Mouse (Mus musculus): Measurements from ENCODE around the gene Rftn2.

The Rftn2 gene

DNA sequence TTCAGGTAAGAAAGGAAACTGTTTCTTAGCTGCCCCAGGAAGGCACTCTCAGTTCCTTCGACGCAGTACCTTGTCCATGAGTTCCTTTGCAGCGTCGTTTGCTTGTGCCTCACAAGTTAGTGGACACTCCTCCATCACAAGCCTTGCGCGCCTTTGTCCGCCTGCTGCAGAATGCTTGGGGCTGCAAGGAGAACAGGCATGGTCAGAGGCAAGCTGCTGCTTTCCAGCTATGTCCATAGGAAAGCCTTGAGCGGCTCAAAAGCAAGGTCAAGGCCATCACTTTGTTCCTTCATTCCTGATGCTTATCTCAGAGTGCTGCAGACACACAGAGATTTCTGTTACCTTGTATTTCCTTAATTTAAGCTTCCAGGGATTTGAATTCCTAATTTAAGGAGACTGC lies 15.5 kb downstream of the Rftn2 start:
- no peak for DNase-seq (ENCODE audit: extremely low spot score)

DNA sequence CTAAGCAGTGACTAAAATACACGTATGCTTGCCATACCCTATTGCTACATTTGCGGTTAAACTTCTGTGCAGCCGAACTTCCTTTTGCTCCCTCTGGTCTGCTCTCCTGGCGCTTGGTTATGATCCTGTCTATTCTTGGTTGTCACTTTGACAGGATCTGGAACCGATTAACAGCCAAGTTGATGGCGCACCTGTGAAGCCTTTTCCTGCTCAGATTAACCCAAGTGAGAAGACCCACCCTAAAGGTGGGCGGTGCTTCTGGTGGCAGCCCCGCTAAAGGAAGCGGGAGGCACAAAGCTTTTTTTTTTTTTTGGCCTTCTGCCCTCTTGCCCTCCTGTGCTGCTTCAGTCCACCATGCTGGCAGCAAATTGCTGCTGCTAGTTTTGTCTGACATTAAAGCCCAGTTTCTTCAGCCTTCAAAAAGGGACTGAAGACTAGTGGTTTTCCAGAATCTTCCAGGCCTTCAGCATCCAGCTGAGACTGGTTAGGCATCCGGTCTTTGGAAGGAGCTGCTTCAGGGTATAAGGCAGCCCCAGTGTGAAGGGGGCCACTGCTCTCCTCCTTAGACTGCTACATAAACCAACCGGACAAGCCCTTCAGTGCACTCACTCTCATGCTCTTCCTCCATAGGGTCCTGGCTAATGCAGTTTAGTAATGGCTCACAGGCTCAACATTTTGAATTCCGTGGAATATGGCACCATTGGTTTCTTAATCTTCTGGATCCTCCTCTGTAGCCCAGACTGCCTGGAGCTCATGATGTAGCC lies 16.2 kb downstream of the Rftn2 start:
- DNase-seq (ENCODE audit: extremely low spot score), result no peak

DNA sequence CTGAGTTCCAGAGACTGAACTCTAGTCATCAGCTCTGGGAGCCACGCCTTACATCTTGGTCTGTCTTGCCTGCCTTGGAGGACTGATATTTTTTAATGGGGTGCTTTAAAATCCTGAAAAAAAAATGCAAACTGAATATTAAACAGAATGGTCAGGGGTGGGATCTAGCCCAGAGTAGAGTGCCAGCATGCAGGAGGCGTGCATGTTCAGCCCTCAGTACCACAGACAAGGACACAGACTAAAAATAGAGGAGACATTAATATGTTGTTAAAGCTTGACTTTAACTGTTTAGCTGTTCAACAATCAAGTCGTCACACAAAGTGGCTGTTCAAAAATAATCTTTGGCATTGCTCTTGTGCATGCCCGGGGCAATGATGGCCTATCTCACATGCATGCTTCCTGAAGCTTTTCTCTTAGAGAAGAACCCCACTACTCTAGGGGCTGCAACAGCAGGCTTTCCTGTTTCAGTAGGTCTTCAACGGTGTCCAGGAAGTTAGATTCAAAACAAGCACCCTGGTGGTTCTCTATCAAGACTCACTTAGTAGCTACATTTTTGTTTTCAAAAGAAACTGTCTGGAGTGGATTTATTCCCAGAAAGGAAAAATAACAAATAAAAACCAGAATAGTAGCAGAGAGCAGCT lies 18.0 kb downstream of the Rftn2 start:
- no peak for DNase-seq (ENCODE audit: extremely low spot score)

DNA sequence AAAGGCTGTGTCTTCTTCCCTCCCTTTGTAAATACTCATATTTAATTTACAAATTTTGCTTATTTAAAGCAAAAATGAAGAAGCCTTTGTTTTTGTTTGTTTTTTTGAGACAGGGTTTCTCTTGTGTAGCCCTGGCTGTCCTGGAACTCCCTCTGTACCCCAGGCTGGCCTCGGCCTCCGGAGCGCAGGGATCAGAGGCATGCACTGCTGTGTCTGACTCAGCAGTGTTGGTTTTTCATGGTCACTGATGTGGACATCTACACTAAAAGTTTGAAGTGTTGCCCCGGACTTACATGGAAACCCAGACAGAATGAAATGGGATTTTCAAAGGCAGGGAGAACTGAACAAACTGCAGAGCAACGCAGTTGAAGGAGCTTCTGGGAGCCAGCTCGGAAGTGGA lies 19.0 kb downstream of the Rftn2 start:
- DNase-seq (ENCODE audit: extremely low spot score), result no peak

DNA sequence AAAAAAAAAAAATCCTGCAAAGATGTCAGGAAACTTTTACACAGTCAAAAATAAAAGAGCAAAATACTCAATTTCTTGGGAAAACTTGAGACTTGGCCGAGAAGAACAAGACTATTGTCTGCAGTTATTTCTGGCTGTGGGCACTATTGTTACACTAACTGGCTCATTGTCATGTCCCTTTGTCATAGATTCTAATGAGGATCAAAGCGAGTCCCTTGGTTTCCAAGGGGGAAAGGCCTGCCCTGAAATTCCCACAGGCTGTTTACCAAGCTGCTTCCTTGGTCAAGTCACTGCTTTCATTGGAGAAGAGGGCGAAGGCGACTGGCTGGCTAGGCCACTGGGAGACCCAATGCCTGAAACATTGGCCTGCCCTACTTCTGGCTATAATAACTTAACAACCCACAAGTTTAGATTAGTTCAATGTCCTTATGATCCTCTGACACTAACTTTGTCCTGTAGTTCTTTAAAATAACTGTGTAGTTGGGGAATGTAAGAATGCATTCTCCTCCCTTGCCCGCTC lies 20.7 kb downstream of the Rftn2 start:
- DNase-seq (ENCODE audit: extremely low spot score), result no peak

DNA sequence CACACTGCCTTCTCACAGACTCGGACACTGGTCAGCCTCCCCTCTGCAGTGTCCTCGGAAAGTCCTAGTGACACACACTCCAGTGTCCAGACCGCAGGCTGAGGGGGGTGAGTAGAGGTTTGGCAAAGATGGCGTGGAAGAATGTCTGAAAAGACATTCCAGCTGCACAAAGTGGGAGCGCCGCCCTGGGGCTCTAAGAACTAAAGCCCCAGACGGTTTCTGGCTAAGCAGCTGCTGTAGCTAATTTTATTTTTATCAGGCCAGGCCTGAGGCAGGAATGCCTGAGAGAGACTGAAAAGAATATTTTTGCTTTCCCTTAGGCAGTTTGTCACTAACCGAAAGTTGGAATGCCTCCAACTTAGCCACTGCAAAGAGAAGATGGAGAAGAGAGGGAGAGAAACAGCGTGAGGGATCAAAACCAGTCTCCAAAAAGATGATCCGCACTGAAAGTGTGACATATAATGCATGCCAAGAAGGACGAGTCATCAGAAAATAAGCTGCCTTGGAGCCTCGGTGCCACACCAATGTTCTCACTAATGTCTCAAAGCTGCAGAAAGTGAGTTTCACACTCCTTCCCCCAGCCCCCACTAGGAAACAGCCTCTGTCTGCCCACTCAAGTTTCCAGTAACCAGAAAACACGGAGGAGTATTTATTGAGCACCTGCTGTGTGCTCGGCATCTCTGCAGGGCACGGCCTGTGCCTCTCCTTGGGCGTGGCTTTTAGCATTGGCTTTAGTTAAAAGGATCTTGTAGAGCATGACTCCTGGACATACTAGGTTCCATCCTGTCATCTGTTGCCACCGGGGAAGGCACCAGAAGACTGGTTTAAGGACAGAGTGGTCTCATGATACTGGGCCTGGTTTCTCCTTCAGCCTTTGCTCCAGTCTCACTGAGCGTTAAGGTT lies 24.5 kb downstream of the Rftn2 start:
- DNase-seq (ENCODE audit: extremely low spot score), result no peak

DNA sequence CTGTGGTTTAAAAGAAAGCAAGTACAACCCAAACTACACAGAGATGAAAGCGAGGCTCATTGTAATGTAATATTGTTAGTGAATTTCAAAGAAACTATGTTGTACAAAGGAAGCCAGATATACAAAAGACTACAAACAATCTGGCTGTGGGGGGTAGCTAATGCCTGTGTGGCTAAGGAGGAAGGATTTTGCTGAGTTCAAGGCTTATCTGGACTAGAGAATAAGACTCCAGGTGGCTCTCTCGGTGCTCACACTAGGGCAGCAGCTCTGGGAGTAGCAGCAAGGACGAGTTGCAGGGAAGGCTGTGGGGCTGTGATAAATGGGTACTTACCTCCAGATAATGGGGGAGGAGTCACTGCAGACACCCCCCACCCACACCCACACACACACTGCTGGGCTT lies 27.9 kb downstream of the Rftn2 start:
- DNase-seq (ENCODE audit: extremely low spot score), result no peak

DNA sequence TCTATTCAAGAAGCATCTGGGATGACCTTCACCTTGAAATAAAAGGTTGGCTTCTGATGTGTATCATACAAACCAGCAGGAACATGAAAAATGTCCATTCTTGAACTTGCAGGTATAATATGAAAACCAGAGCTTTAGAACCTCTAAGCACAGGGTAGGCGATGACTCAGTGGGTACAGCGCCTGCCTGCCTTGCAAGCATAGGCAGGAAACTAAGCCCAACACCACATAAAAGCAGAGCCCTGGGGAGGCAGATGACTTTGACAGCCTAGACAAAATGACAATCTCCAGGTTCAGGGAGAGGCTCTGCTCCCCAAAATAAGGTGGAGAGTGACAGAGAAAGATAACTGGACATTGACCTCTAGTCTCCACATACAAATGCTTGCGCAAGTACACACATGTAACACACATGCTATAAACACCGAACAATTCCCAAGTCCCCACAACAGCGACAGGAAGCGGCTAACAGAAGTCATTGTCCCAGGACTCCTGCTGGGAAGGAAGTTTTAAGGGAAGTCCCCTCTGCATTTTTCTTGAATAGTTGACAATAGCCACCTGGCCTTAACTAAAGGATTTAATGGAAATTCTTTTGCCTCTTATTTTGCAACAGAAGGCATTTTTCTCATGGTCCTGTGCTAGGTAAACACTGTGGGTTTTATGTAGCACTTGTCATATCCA lies 30.1 kb downstream of the Rftn2 start:
- DNase-seq (ENCODE audit: extremely low spot score), result no peak

DNA sequence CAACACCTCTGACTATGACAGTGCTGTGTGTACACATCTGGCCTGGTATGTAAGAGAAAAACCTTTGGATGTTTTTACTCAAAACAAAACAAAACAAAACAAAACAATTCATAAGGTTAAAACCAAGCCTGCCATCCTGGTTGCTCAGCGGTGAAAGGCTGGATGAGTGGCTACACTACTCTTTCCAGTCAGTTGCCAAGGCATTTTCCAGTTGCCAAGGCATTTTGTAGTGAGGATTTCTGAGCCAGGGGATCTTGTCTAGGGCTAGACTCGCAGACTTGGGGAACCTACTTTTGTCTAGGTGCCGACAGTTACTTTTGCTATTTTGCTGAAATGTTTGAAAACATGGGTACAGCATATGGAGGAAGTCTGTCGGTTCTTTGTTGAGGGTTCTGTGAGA lies 31.6 kb downstream of the Rftn2 start:
- DNase-seq (ENCODE audit: extremely low spot score), result no peak

DNA sequence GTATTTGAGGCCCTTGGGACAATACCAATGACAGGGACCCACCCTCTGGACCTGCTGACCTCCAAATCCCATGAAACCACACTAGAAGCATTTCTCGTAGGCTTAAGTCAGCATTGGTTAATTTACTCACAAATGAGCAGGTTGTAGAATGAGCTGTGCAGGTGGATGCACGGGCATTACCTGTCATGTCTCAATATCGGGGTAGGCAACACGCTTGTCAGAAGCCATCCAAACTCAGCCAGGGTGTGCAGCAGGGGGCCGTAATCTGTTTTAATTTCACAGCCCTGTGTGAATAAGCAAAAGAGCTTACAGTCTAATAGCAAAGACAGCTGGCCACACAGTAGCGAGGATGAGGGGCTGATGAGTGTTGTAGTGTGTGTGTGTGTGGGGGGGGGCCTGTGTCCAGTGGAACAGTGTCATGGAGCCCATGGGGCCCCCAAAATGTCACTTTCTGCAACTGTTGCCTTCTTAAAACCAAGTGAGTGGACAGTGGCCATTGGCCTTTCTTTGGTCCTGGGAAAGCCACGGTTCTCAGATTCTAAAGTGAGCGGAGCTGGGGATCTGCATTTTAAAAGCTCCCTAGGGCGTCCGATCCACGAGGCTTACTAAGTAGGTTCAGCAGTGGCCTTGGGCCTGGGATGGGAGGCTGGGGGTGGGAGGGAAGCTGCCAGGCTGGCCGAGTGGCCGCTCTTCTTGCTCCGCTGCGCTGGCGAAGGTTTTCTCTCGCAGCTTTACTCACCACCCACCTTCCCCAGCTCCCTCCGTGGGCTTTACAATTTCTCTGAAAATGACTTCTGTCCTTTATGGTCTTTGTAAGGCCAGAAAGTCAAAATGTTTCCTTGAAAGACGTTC lies 32.3 kb downstream of the Rftn2 start:
- no peak for DNase-seq (ENCODE audit: extremely low spot score)

DNA sequence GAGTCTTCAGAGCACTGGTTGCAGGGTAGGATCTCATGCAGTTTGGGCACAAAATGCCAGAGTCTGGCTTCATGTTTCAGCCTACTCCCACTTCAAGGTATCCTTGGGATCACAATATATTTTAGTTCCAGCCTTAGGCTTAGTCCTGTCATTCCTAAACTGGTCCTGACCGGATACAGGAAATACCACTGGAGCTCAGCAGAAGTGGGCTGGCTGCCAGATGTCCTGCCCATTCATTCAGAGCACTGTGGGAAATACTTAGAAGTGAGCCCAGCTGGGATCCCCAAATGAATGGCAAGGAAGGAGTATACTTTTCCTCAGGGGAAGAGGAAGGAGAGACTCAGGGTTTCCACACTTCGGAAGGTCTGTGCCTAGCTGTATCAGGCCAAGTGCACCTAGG lies 33.3 kb downstream of the Rftn2 start:
- no peak for DNase-seq (ENCODE audit: extremely low spot score)

DNA sequence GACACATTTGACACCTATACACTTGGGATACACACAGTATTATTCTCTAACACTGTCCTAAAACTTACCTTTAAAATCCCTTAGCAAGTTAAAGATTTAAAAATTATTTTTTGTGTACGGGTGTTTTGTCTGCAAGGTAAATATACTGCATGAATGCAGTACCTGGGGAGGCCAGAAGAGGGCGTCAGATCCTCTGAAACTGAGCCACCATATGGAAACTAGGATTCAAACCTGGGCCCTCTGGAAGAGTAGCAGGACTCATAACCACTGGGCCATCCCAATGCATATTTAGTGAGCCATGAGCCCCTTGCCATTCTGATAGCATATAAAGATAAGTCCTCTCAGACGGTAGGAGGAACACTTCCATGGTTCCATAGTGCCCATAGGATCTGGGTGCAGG lies 33.8 kb downstream of the Rftn2 start:
- DNase-seq (ENCODE audit: extremely low spot score), result no peak

DNA sequence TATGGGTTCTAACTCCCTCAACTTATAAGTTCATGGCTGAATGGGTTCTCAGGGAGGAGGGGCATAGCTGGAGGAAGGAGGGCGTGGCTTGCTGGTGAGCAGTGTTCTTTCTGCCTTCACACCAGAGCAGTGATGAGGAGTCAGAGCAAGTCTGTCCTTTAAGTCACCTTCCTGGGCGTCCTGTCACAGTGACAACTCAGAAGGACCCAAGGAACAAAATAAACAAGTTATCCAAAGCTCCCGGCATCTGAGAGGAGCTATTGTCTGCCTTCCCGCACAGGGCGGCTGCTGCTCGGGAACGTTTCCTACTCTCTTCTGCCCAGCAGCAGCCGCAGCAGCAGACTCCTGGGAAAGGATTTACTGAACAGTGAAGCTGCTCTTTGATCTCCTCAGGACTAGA lies 34.6 kb downstream of the Rftn2 start:
- peak; percentile 39 for DNase-seq (ENCODE audit: extremely low spot score)

DNA sequence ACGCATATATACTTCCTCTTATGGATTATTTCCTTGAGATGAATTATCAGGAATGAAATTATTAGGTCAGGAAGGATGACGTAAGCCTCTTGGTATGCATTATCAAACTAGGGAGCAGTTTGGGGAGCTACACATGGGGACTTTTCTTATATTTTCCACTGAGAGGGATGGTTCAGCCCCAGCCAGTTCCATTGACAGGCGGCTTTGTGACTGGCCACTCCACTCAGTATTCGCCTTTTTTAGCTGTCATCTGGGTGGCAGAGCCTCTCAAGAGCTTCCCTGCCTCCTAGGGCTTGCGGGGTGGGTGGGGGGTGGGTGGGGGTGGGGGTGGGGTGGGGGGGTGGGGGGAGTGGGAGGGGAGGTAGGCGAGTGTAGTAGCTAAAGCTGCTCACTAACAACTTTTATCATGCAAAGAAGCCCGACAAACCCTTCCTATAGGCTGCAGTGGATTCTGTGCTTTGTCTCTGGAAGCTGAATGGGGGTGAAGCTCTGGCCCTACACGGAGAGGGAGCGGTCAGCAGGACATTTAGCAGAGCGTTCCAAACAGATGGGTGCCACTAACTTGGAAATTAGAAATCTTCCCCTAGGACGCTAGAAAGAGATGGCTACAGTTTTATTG lies 39.9 kb downstream of the Rftn2 start:
- no peak for DNase-seq (ENCODE audit: extremely low spot score)

DNA sequence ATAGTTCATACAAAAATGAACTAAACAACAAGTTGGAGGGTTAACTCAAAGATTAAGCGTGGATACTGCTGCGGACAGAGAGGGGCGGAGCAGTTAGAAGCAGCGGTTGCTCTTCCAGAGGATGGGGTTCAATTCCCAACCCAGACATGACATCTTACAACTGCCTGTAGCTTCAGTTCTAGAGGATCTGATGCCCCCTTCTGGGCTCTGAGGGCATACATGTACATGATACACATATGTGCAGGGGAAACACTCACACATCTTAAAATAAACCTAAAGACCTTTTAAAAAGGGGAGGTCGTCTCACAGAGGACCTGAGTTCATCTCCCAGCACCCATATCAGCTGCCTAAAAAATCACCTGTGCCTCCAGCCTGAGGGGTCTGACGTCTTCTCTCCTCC lies 40.9 kb downstream of the Rftn2 start:
- no peak for DNase-seq (ENCODE audit: extremely low spot score)

DNA sequence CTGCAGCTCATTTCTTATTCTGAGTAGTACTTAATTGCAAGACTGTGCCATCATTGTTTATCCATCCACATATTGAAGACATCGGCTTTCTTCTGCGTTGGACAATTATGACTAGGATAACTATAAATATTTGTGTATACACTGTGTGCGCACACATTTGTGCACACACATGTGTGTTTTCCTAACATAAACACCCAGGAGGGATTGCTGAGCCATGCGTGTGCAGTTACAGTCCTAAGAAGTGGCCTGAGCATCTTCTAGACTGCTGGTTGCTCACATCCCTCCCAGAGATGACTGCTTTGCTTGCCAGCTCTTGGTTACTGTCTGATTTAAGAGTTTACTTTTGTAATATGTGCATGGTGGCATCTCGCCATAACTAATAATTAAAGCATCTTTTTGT lies 44.2 kb downstream of the Rftn2 start:
- no peak for DNase-seq (ENCODE audit: extremely low spot score)

DNA sequence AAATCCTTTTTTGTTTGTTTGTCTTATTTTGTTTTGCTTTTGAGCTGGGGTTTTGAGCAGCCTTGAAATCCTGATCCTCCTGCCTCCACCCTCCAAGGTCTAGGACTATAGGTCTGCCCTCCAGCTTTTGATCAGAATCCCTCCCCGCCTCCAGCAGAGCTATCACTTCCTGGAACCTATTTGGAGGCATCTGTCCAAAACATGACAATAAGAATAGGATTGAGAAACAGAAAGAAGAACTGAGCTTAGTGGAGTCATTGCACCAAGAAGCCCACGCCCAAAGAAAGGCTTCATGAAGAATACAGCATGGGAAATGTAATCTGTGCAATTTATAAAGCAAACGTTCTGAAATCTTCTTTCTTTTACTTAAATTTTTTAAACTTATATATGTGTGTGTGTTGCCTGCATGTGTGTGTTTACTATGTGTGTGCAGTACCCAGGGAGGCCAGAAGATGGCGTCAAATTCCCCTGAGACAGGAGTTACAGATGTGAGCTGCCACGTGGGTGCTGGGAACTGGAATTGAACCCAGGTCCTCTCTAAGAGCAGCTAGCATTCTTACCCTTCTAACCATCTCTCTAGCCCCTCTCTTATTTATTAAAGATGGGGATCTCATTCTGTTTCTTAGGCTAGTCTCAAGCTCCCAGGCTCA lies 46.5 kb downstream of the Rftn2 start:
- DNase-seq (ENCODE audit: extremely low spot score), result no peak

DNA sequence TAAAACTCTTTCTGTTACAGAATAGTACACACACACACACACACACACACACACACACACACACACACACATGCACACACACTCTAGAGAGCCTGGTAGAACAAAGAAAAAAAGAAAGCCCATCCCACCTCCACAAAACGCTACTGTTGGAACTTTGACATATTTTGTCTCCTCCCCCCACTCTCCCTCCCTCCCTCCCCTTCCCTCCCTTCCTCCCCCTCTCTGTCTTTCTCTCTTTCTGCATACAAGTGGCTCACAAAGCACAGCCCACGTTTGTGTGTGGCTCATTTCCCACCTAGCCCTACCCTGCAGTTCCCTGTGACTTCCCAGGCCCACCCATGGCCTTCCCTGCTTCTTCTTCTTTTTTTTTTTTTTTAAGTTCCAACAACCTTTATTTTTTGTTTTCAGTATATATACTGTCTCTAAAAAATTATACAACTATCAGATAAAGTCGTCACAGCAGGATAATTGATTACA lies 52.0 kb downstream of the Rftn2 start:
- no peak for DNase-seq (ENCODE audit: extremely low spot score)

DNA sequence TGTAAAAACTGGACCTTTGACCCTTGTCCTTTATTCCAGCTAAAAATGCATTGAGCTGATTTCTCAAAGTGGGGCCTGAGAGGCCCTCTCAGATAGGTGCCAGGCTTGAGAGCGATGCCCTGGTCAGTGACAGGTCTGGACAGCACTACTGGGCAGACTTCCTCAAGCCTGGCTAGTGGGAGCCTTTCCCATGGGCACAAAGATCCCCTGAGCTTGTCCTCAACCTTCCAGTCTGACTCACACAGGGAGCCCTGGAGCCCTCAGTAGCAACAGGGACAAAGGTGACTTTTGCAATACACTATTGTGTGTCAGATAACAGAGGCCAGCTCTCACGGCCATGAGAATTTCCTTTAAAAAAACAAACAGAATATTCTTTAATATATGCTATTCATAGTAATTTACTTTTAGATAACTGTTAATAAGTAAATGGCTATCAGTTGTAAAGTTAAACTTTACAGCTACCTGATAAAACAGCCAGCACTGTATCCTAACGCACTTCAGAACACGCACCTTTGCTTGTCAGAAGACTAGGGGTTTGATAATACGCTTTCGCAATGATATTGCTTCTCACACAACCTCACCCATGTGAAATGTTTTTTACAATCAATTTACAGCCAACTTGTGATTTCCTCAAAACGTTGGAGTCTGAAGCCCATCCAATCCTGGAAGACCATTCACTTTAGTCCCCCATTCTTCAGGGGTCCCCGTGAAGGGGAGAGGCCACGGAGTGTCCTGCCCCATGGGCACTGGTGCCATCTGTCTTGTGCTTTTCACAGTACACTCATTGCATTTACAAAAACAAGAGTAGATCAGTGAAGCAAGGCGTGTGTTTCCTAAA lies 52.6 kb downstream of the Rftn2 start:
- DNase-seq (ENCODE audit: extremely low spot score), result no peak
